Mouse (Mus musculus) heart, adult 2 months (tissue): ENCODE measurements around the gene Krt75. TPM values are rescaled to one million over a fixed set of nuclear protein-coding genes. Genes with fewer than 3 reads are reported as not detected.
A peak's percentile ranks its signal among the peaks of the same experiment; 100 is the strongest.

Experiments used
- DNase-seq, 2 experiments: peaks; one replicate each; pipeline ENCODE4 v3.0.0; 2021
- H3K27ac ChIP-seq: fragments of 200-600 bp; 2 replicates; pipeline ENCODE4 v1.8.1; 2022
- H3K27me3 ChIP-seq: fragments of 200-500 bp; 2 replicates; pipeline ENCODE4 v1.6.1; 2012; ENCODE audit warnings: mild to moderate bottlenecking, low read length, inconsistent platforms, mixed read lengths; ENCODE audit not compliant: control insufficient read depth, insufficient read depth
- H3K36me3 ChIP-seq: fragments of 200-500 bp; 2 replicates; pipeline ENCODE4 v1.6.1; 2012; ENCODE audit warnings: low read length, inconsistent platforms; ENCODE audit not compliant: control insufficient read depth, insufficient read depth
- H3K4me1 ChIP-seq: fragments of 200-500 bp; 2 replicates; pipeline ENCODE4 v1.6.1; 2011; ENCODE audit warnings: low read length; ENCODE audit not compliant: control insufficient read depth, insufficient read depth
- H3K4me3 ChIP-seq: fragments of 200-600 bp; 2 replicates; pipeline ENCODE4 v1.8.1; 2022
- H3K79me2 ChIP-seq: fragments of 200-500 bp; replicated peaks from 2 replicates; pipeline ENCODE4 v1.6.1; 2012; ENCODE audit warnings: mild to moderate bottlenecking, inconsistent platforms, low read length, moderate library complexity, mixed read lengths; ENCODE audit not compliant: control insufficient read depth, insufficient read depth
- H3K9ac ChIP-seq: fragments of 200-500 bp; 2 replicates; pipeline ENCODE4 v1.6.1; 2012; ENCODE audit warnings: low read depth, mild to moderate bottlenecking, control low read depth, inconsistent platforms, low read length, mixed read lengths
- CTCF ChIP-seq: fragments of 200-600 bp; IDR thresholded peaks from 2 replicates; pipeline ENCODE4 v1.8.1; 2022; ENCODE audit warnings: antibody characterized with exemption, mild to moderate bottlenecking, moderate library complexity
- EP300 ChIP-seq: fragments of 200-500 bp; IDR thresholded peaks from 2 replicates; pipeline ENCODE4 v1.6.1; 2011; ENCODE audit warnings: low read depth, low read length, control low read depth; ENCODE audit not compliant: insufficient read depth
- POLR2A ChIP-seq: fragments of 200-500 bp; IDR thresholded peaks from 2 replicates; pipeline ENCODE4 v1.6.1; 2011; ENCODE audit warnings: mild to moderate bottlenecking, low read depth, low read length, control low read depth; ENCODE audit not compliant: insufficient read depth
- whole genome bisulfite sequencing: fragments of 180-500 bp; shearing (Covaris S2); methylation state at CpG from one replicate; pipeline ENCODE4 v1.1.7; 2018; 5-methylcytosine and 5-hydroxymethylcytosine counted together
- intact Hi-C: fragments of 180-260 bp; cut with DNase I; formaldehyde crosslinking; loops from one replicate; pipeline ENCODE4 v1.15.1; 2025
- long read RNA-seq: library from polyadenylated mRNA; stranded (forward); transcript quantifications from one replicate; pipeline ENCODE4 v2.0.0, GENCODE M21; 2021
- polyA plus RNA-seq: library from polyadenylated mRNA; depleted of rRNA; stranded (reverse); fragments of >200 nt; gene quantifications from 2 replicates; pipeline ENCODE4 v1.2.3, GENCODE M21; 2012; rRNA removed
- total RNA-seq, 2 experiments: library from RNA; stranded (reverse); gene quantifications; 2 replicates each; pipeline ENCODE4 v1.2.3; 2021

Gene Krt75
- total RNA-seq (not detected), polyA plus RNA-seq (not detected in 2 replicates)
- long read RNA-seq = 0 reads

GRCm38 (mm10) chr15:101573796-101574345 is at the start of gene Krt75:
Krt75 (minus strand) TSS chr15:101573904.
- H3K9ac ChIP-seq = no peak within 1 kb of the TSS
- intact Hi-C loops = no loop called here
- H3K79me2 ChIP-seq = no peaks in the 10 kb centered on the region
- no peak within 1 kb of the TSS for H3K4me3 ChIP-seq
- 62% methylated on average over 15 of the region's 15 CpGs for WGBS
- TF ChIP-seq CTCF (no peak), EP300 (no peak), POLR2A (no peak)
- no peak within 1 kb of the TSS for H3K27ac ChIP-seq
- H3K27me3 ChIP-seq = no peaks in the 10 kb centered on the region
- H3K4me1 ChIP-seq = no peaks in the 10 kb centered on the region
- DNase-seq = no peak
- no peaks in the 10 kb centered on the region for H3K36me3 ChIP-seq

GRCm38 (mm10) chr15:101599123-101599522 is 25.4 kb upstream of the Krt75 start:
- WGBS = 56% methylated on average over 6 of the region's 6 CpGs
- intact Hi-C loops = no loop called here

GRCm38 (mm10) chr15:101588216-101588615 is 14.5 kb upstream of the Krt75 start:
- intact Hi-C loops = no loop called here
- WGBS = 67% methylated on average over 10 of the region's 10 CpGs
- Histone ChIP-seq H3K4me3 (no peak overlapping the region), H3K27me3 (no peaks in the 10 kb centered on the region), H3K79me2 (no peaks in the 10 kb centered on the region), H3K9ac (no peak overlapping the region), H3K27ac (no peak overlapping the region), H3K36me3 (no peaks in the 10 kb centered on the region), H3K4me1 (no peaks in the 10 kb centered on the region)
- TF ChIP-seq EP300 = no peak
- peak; percentile 8; the same call in 1 of the 2 replicates for TF ChIP-seq CTCF
- DNase-seq = no peak

More at GRCm38 (mm10) chr15:101599123-101599522, 25.4 kb upstream of the Krt75 start:
- no peaks in the 10 kb centered on the region for H3K79me2 ChIP-seq
- H3K27me3 ChIP-seq = no peaks in the 10 kb centered on the region
- H3K4me3 ChIP-seq = no peak overlapping the region
- H3K36me3 ChIP-seq = no peaks in the 10 kb centered on the region
- H3K9ac ChIP-seq = no peak overlapping the region
- no peak for DNase-seq
- H3K27ac ChIP-seq = no peak overlapping the region
- no peak for TF ChIP-seq POLR2A
- no peak for TF ChIP-seq CTCF
- TF ChIP-seq EP300 = no peak
- H3K4me1 ChIP-seq = no peaks in the 10 kb centered on the region

- no peaks in the 10 kb centered on the region for H3K27me3 ChIP-seq
- no peak overlapping the region for H3K4me3 ChIP-seq
- no peaks in the 10 kb centered on the region for H3K79me2 ChIP-seq
- 27% methylated on average over 2 of the region's 2 CpGs for WGBS
- no peak overlapping the region for H3K27ac ChIP-seq
- no peaks in the 10 kb centered on the region for H3K36me3 ChIP-seq
- no peak overlapping the region for H3K9ac ChIP-seq
- intact Hi-C loops = no loop called here
- TF ChIP-seq POLR2A = no peak
- no peak for TF ChIP-seq CTCF
- no peak for TF ChIP-seq EP300
- H3K4me1 ChIP-seq = no peaks in the 10 kb centered on the region
- DNase-seq = no peak
Measured at GRCm38 (mm10) chr15:101584456-101584855, 10.8 kb upstream of the Krt75 start.

- no peak for TF ChIP-seq EP300
- TF ChIP-seq CTCF = no peak
- TF ChIP-seq POLR2A = no peak
- H3K27me3 ChIP-seq = no peaks in the 10 kb centered on the region
- no peak for DNase-seq
- H3K9ac ChIP-seq = no peak overlapping the region
- H3K36me3 ChIP-seq = no peaks in the 10 kb centered on the region
- intact Hi-C loops = no loop called here
- 64% methylated on average over 8 of the region's 8 CpGs for WGBS
- H3K27ac ChIP-seq = no peak overlapping the region
- no peak overlapping the region for H3K4me3 ChIP-seq
- H3K79me2 ChIP-seq = no peaks in the 10 kb centered on the region
- H3K4me1 ChIP-seq = no peaks in the 10 kb centered on the region
Measured at GRCm38 (mm10) chr15:101583211-101583965, 9.7 kb upstream of the Krt75 start.

GRCm38 (mm10) chr15:101581701-101582100 is 8.0 kb upstream of the Krt75 start:
- Histone ChIP-seq H3K9ac (no peak overlapping the region), H3K36me3 (no peaks in the 10 kb centered on the region), H3K4me3 (no peak overlapping the region), H3K27me3 (no peaks in the 10 kb centered on the region), H3K4me1 (no peaks in the 10 kb centered on the region), H3K27ac (no peak overlapping the region), H3K79me2 (no peaks in the 10 kb centered on the region)
- intact Hi-C loops = no loop called here
- DNase-seq = no peak
- 63% methylated on average over 3 of the region's 3 CpGs for WGBS
- no peak for TF ChIP-seq EP300
- TF ChIP-seq POLR2A = no peak
- no peak for TF ChIP-seq CTCF
